Mouse (Mus musculus): ENCODE measurements around the gene Acox2. TPM values are rescaled to one million over a fixed set of nuclear protein-coding genes. Genes with fewer than 3 reads are reported as not detected.

The Acox2 gene
- polyA plus RNA-seq, 1 experiment from 2014 or later = 1.5 TPM

GRCm38 (mm10) chr14:8243136-8243888 lies 15.8 kb downstream of the Acox2 start:
- Histone ChIP-seq H3K4me2 (ENCODE audit: low read depth, low read length) (no peak overlapping the region), H3K36me3 (ENCODE audit: control insufficient read depth, insufficient read depth, low read length) (no peaks in the 10 kb centered on the region), H3K9ac (ENCODE audit: low read depth, low read length) (no peak overlapping the region), H3K4me1 (ENCODE audit: control insufficient read depth, insufficient read depth, low read length) (no peaks in the 10 kb centered on the region), H3K27ac (replicated peaks; ENCODE audit: low read depth, low read length) (no peak overlapping the region), H3K27me3 (replicated peaks; ENCODE audit: control insufficient read depth, insufficient read depth, low read length) (no peaks in the 10 kb centered on the region), H3K4me3 (ENCODE audit: low read depth, low read length) (no peak overlapping the region), H3K9me3 (ENCODE audit: control insufficient read depth, low read length) (no peaks in the 10 kb centered on the region)
- WGBS = 63% methylated on average over 8 of the region's 8 CpGs
- ATAC-seq (ENCODE audit: low read depth) = no peak
- DNase-seq (ENCODE audit: low spot score) = no peak

DNA sequence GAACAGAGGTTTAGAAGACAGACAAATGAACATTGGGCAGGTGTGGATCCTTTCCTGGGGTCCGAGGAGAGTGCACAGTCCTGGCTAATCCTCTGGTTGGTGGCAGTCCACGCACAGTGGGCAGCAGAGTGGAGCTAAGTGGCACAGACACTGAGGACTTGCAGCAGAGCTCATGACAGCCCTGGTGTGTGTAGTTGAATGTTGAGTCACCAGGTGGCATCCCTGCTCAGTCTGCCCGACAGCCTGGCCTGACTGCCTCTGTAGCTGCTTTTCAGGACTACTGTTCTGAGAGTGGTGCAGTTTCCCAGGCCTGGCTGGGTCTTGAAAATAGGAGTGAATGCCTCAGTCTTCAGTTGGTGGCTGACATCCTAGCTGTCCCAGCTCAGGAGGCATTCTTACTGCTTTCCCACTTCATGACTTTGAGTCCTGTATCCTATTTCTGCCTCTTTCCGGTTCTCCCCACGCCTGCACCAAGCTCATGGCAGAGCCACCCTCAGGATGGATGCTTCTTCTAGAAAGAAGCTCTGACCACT lies 16.7 kb downstream of the Acox2 start:
- no peaks in the 10 kb centered on the region for H3K36me3 ChIP-seq (ENCODE audit: control insufficient read depth, insufficient read depth, low read length)
- H3K4me1 ChIP-seq (ENCODE audit: control insufficient read depth, insufficient read depth, low read length) = no peaks in the 10 kb centered on the region
- H3K27ac ChIP-seq (replicated peaks; ENCODE audit: low read depth, low read length) = no peak overlapping the region
- H3K9ac ChIP-seq (ENCODE audit: low read depth, low read length) = no peak overlapping the region
- ATAC-seq (ENCODE audit: low read depth) = peak; percentile 85
- H3K9me3 ChIP-seq (ENCODE audit: control insufficient read depth, low read length) = no peaks in the 10 kb centered on the region
- peak; percentile 48 for DNase-seq (ENCODE audit: low spot score)
- H3K4me2 ChIP-seq (ENCODE audit: low read depth, low read length) = no peak overlapping the region
- 57% methylated on average over 5 of the region's 5 CpGs for WGBS
- H3K4me3 ChIP-seq (ENCODE audit: low read depth, low read length) = no peak overlapping the region
- no peaks in the 10 kb centered on the region for H3K27me3 ChIP-seq (replicated peaks; ENCODE audit: control insufficient read depth, insufficient read depth, low read length)

GRCm38 (mm10) chr14:8241816-8242215 lies 17.3 kb downstream of the Acox2 start:
- Histone ChIP-seq H3K9me3 (ENCODE audit: control insufficient read depth, low read length) (no peaks in the 10 kb centered on the region), H3K27me3 (replicated peaks; ENCODE audit: control insufficient read depth, insufficient read depth, low read length) (no peaks in the 10 kb centered on the region), H3K4me1 (ENCODE audit: control insufficient read depth, insufficient read depth, low read length) (no peaks in the 10 kb centered on the region), H3K36me3 (ENCODE audit: control insufficient read depth, insufficient read depth, low read length) (no peaks in the 10 kb centered on the region), H3K4me3 (ENCODE audit: low read depth, low read length) (no peak overlapping the region), H3K27ac (replicated peaks; ENCODE audit: low read depth, low read length) (no peak overlapping the region), H3K9ac (ENCODE audit: low read depth, low read length) (no peak overlapping the region), H3K4me2 (ENCODE audit: low read depth, low read length) (no peak overlapping the region)
- no peak for ATAC-seq (ENCODE audit: low read depth)
- no peak for DNase-seq (ENCODE audit: low spot score)

- H3K27me3 ChIP-seq (replicated peaks; ENCODE audit: control insufficient read depth, insufficient read depth, low read length) = no peaks in the 10 kb centered on the region
- no peaks in the 10 kb centered on the region for H3K9me3 ChIP-seq (ENCODE audit: control insufficient read depth, low read length)
- no peaks in the 10 kb centered on the region for H3K4me1 ChIP-seq (ENCODE audit: control insufficient read depth, insufficient read depth, low read length)
- ATAC-seq (ENCODE audit: low read depth) = no peak
- no peak overlapping the region for H3K4me2 ChIP-seq (ENCODE audit: low read depth, low read length)
- H3K9ac ChIP-seq (ENCODE audit: low read depth, low read length) = no peak overlapping the region
- H3K4me3 ChIP-seq (ENCODE audit: low read depth, low read length) = no peak overlapping the region
- WGBS = 52% methylated on average over 1 of the region's 1 CpGs
- H3K27ac ChIP-seq (replicated peaks; ENCODE audit: low read depth, low read length) = no peak overlapping the region
- no peaks in the 10 kb centered on the region for H3K36me3 ChIP-seq (ENCODE audit: control insufficient read depth, insufficient read depth, low read length)
- no peak for DNase-seq (ENCODE audit: low spot score)
Observed at GRCm38 (mm10) chr14:8233252-8233651, 25.9 kb downstream of the Acox2 start.

DNA sequence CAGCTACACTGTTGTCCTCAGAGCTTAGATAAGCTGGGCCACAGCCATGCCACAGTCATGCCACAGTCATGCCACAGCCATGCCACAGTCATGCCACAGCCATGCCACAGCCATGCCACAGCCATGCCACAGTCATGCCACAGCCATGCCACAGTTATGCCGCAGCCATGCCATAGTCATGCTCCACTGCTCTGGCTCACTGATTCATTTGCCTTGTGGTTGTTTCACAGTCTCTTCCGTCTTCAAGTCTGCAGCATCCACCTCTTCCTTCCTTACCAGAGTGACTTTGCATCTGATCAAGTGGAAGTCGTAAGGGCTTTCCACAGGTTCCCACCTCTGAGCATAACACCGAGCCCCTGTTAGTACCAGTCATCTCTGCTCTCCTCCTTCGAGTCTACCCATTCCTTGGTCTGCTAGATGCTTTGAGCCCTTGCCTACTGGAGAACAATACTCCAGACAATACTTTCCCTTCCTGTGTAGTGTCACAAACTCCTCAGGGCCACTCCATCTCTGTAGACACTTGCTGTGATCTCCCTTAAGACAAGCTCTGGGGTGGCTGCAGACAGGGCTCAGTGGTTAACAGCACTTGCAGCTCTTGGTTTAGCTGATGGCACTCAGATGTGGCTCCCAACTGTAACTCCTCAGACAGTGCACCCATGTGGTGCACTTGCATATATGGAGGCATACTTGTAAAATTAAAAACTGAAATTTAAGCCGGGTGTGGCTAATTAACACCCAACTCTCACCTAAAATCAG lies 26.8 kb downstream of the Acox2 start:
- Histone ChIP-seq H3K9me3 (ENCODE audit: control insufficient read depth, low read length) (no peaks in the 10 kb centered on the region), H3K4me2 (ENCODE audit: low read depth, low read length) (no peak overlapping the region), H3K4me3 (ENCODE audit: low read depth, low read length) (no peak overlapping the region), H3K9ac (ENCODE audit: low read depth, low read length) (no peak overlapping the region), H3K27ac (replicated peaks; ENCODE audit: low read depth, low read length) (no peak overlapping the region), H3K4me1 (ENCODE audit: control insufficient read depth, insufficient read depth, low read length) (no peaks in the 10 kb centered on the region), H3K36me3 (ENCODE audit: control insufficient read depth, insufficient read depth, low read length) (no peaks in the 10 kb centered on the region), H3K27me3 (replicated peaks; ENCODE audit: control insufficient read depth, insufficient read depth, low read length) (no peaks in the 10 kb centered on the region)
- DNase-seq (ENCODE audit: low spot score) (no peak), ATAC-seq (ENCODE audit: low read depth) (no peak)
- WGBS = 82% methylated on average over 6 of the region's 6 CpGs

- WGBS = 77% methylated on average over 9 of the region's 9 CpGs
- Histone ChIP-seq H3K36me3 (ENCODE audit: control insufficient read depth, insufficient read depth, low read length) (no peaks in the 10 kb centered on the region), H3K4me2 (ENCODE audit: low read depth, low read length) (no peak overlapping the region), H3K27me3 (replicated peaks; ENCODE audit: control insufficient read depth, insufficient read depth, low read length) (no peaks in the 10 kb centered on the region), H3K4me1 (ENCODE audit: control insufficient read depth, insufficient read depth, low read length) (no peaks in the 10 kb centered on the region), H3K9me3 (ENCODE audit: control insufficient read depth, low read length) (no peaks in the 10 kb centered on the region), H3K27ac (replicated peaks; ENCODE audit: low read depth, low read length) (no peak overlapping the region), H3K9ac (ENCODE audit: low read depth, low read length) (no peak overlapping the region), H3K4me3 (ENCODE audit: low read depth, low read length) (no peak overlapping the region)
- DNase-seq (ENCODE audit: low spot score) = no peak
- ATAC-seq (ENCODE audit: low read depth) = no peak
Observed at GRCm38 (mm10) chr14:8229367-8230019, 29.7 kb downstream of the Acox2 start.

- no peak overlapping the region for H3K4me2 ChIP-seq (ENCODE audit: low read depth, low read length)
Observed at GRCm38 (mm10) chr14:8224805-8225204, 34.3 kb downstream of the Acox2 start.

DNA sequence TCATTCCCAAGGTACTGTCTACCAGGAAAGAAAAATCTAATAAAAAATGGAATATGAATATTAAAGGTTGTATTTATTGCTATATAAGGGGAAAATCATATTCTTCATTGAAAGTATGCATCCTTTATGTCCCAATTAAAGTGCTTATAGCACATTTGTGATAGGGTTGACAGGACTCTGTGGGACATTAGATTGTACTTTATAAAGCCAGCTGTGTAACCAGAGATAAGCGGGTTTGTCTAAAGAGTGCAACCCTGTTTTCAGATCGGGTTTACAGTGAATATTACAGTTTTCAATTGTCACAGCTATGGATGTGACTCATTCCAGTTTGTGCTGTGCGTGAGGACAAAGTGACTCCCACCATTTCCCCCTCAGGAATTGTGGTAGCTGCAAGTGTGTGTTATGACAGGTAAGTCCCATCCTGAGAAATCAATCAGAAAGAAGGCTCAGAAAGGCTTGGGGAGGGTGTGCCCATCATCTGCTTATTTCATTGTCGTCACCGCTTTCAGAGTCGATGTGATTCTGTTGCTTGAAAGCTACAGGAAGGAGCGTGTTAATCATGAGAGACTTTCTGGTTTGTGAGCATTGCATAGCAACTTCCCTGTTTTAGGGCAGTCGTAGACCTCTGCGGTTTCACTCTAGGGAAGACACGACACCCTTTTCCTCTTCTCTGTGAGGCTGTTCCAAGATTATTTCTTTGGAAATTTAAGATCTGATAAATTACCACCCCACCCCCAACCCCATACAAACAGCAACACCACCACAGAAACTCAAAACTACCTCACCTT lies 35.5 kb downstream of the Acox2 start:
- H3K27me3 ChIP-seq (replicated peaks; ENCODE audit: control insufficient read depth, insufficient read depth, low read length) = no peaks in the 10 kb centered on the region
- no peak for ATAC-seq (ENCODE audit: low read depth)
- no peak overlapping the region for H3K4me3 ChIP-seq (ENCODE audit: low read depth, low read length)
- no peak for DNase-seq (ENCODE audit: low spot score)
- 85% methylated on average over 10 of the region's 10 CpGs for WGBS
- peaks cover 5% of the 10 kb centered on the region; the same call in 1 of the 2 replicates for H3K4me1 ChIP-seq (ENCODE audit: control insufficient read depth, insufficient read depth, low read length)
- no peak overlapping the region for H3K27ac ChIP-seq (replicated peaks; ENCODE audit: low read depth, low read length)
- H3K4me2 ChIP-seq (ENCODE audit: low read depth, low read length) = no peak overlapping the region
- no peak overlapping the region for H3K9ac ChIP-seq (ENCODE audit: low read depth, low read length)
- H3K9me3 ChIP-seq (ENCODE audit: control insufficient read depth, low read length) = no peaks in the 10 kb centered on the region
- H3K36me3 ChIP-seq (ENCODE audit: control insufficient read depth, insufficient read depth, low read length) = peaks cover 15% of the 10 kb centered on the region

More at GRCm38 (mm10) chr14:8224805-8225204, 34.3 kb downstream of the Acox2 start:
- no peak overlapping the region for H3K9ac ChIP-seq (ENCODE audit: low read depth, low read length)
- H3K36me3 ChIP-seq (ENCODE audit: control insufficient read depth, insufficient read depth, low read length) = peaks cover 15% of the 10 kb centered on the region
- WGBS = 79% methylated on average over 2 of the region's 2 CpGs
- H3K4me1 ChIP-seq (ENCODE audit: control insufficient read depth, insufficient read depth, low read length) = no peaks in the 10 kb centered on the region
- ATAC-seq (ENCODE audit: low read depth) (no peak), DNase-seq (ENCODE audit: low spot score) (no peak)
- H3K27me3 ChIP-seq (replicated peaks; ENCODE audit: control insufficient read depth, insufficient read depth, low read length) = no peaks in the 10 kb centered on the region
- H3K9me3 ChIP-seq (ENCODE audit: control insufficient read depth, low read length) = no peaks in the 10 kb centered on the region
- H3K4me3 ChIP-seq (ENCODE audit: low read depth, low read length) = no peak overlapping the region
- no peak overlapping the region for H3K27ac ChIP-seq (replicated peaks; ENCODE audit: low read depth, low read length)

All from embryonic facial prominence, embryonic 14.5 days (tissue).